Mouse (Mus musculus) thymus, adult 2 months (tissue): ENCODE measurements around the gene Anks1b. TPM values are rescaled to one million over a fixed set of nuclear protein-coding genes. Genes with fewer than 3 reads are reported as not detected.

ENCODE experiments used
- DNase-seq: peaks from one replicate; pipeline ENCODE4 v3.0.0; 2021
- H3K27ac ChIP-seq: fragments of 200-500 bp; 2 replicates; pipeline ENCODE4 v1.5.1; 2012; ENCODE audit warnings: low read length, control low read depth; ENCODE audit not compliant: control insufficient read depth, insufficient read depth
- H3K27me3 ChIP-seq: fragments of 200-500 bp; 2 replicates; pipeline ENCODE4 v1.6.1; 2012; ENCODE audit warnings: mild to moderate bottlenecking, low read length, moderate library complexity, mixed read lengths; ENCODE audit not compliant: control insufficient read depth, insufficient read depth
- H3K36me3 ChIP-seq: fragments of 200-500 bp; 2 replicates; pipeline ENCODE4 v1.6.1; 2012; ENCODE audit warnings: mild to moderate bottlenecking, low read length, moderate library complexity; ENCODE audit not compliant: control insufficient read depth, insufficient read depth
- H3K4me1 ChIP-seq: fragments of 200-500 bp; replicated peaks from 2 replicates; pipeline ENCODE4 v1.6.1; 2012; ENCODE audit warnings: low read length; ENCODE audit not compliant: control insufficient read depth, insufficient read depth
- H3K4me3 ChIP-seq: fragments of 200-500 bp; 2 replicates; pipeline ENCODE4 v1.5.1; 2012; ENCODE audit warnings: mild to moderate bottlenecking, low read length, control low read depth, moderate library complexity; ENCODE audit not compliant: control insufficient read depth, insufficient read depth
- CTCF ChIP-seq: fragments of 200-500 bp; IDR thresholded peaks from 2 replicates; pipeline ENCODE4 v1.5.1; 2012; ENCODE audit warnings: mild to moderate bottlenecking, control low read depth, low read length, moderate library complexity, borderline replicate concordance; ENCODE audit not compliant: control insufficient read depth, poor library complexity, insufficient read depth; ENCODE audit errors: extremely low read depth
- POLR2A ChIP-seq: fragments of 200-500 bp; IDR thresholded peaks from 2 replicates; pipeline ENCODE4 v1.6.1; 2012; ENCODE audit warnings: mild to moderate bottlenecking, low read length, control low read depth, moderate library complexity; ENCODE audit not compliant: control insufficient read depth, poor library complexity, insufficient read depth; ENCODE audit errors: extremely low read depth
- WGBS: fragments of 180-500 bp; shearing (Covaris S2); methylation state at CpG from one replicate; pipeline ENCODE4 v1.1.7; 2018; 5-methylcytosine and 5-hydroxymethylcytosine counted together
- polyA plus RNA-seq: library from polyadenylated mRNA; depleted of rRNA; stranded (reverse); fragments of >200 nt; gene quantifications from 2 replicates; pipeline ENCODE4 v1.2.3, GENCODE M21; 2012

The Anks1b gene
- polyA plus RNA-seq, 1 experiment: 0.24 TPM

- WGBS: 89% methylated on average over 3 of the region's 3 CpGs
- Histone ChIP-seq H3K27me3 (no peaks in the 10 kb centered on the region), H3K36me3 (no peaks in the 10 kb centered on the region), H3K4me1 (no peaks in the 10 kb centered on the region), H3K27ac (no peak overlapping the region), H3K4me3 (no peak overlapping the region)
- TF ChIP-seq POLR2A: no peak
- TF ChIP-seq CTCF: no peak
- DNase-seq: no peak
These were observed 798.8 kb downstream of the Anks1b start for GRCm38 (mm10) chr10:90672135-90672534.

- TF ChIP-seq CTCF (no peak), POLR2A (no peak)
- 91% methylated on average over 10 of the region's 10 CpGs for WGBS
- H3K27me3 ChIP-seq: no peaks in the 10 kb centered on the region
- no peak overlapping the region for H3K27ac ChIP-seq
- H3K4me3 ChIP-seq: no peak overlapping the region
- no peak for DNase-seq
- H3K36me3 ChIP-seq: no peaks in the 10 kb centered on the region
- no peaks in the 10 kb centered on the region for H3K4me1 ChIP-seq
These were observed 801.1 kb downstream of the Anks1b start for GRCm38 (mm10) chr10:90674362-90674761.

- DNase-seq: no peak
- H3K27me3 ChIP-seq: no peaks in the 10 kb centered on the region
- H3K27ac ChIP-seq: no peak overlapping the region
- WGBS: 98% methylated on average over 3 of the region's 3 CpGs
- H3K36me3 ChIP-seq: no peaks in the 10 kb centered on the region
- TF ChIP-seq POLR2A (no peak), CTCF (no peak)
- H3K4me3 ChIP-seq: no peak overlapping the region
- H3K4me1 ChIP-seq: no peaks in the 10 kb centered on the region
These were observed 804.1 kb downstream of the Anks1b start for GRCm38 (mm10) chr10:90677421-90677820.

GRCm38 (mm10) chr10:90679713-90680470, 806.6 kb downstream of the Anks1b start:
- no peak overlapping the region for H3K27ac ChIP-seq
- H3K27me3 ChIP-seq: no peaks in the 10 kb centered on the region
- H3K4me3 ChIP-seq: no peak overlapping the region
- H3K4me1 ChIP-seq: no peaks in the 10 kb centered on the region
- no peak for TF ChIP-seq CTCF
- TF ChIP-seq POLR2A: no peak
- no peak for DNase-seq
- no peaks in the 10 kb centered on the region for H3K36me3 ChIP-seq
- 93% methylated on average over 10 of the region's 10 CpGs for WGBS

- no peaks in the 10 kb centered on the region for H3K4me1 ChIP-seq
- DNase-seq: no peak
- TF ChIP-seq POLR2A: no peak
- no peak for TF ChIP-seq CTCF
- no peaks in the 10 kb centered on the region for H3K27me3 ChIP-seq
- no peaks in the 10 kb centered on the region for H3K36me3 ChIP-seq
- H3K4me3 ChIP-seq: no peak overlapping the region
- H3K27ac ChIP-seq: no peak overlapping the region
- 83% methylated on average over 3 of the region's 3 CpGs for WGBS
These were observed 810.5 kb downstream of the Anks1b start for GRCm38 (mm10) chr10:90683813-90684212.

- 41% methylated on average over 4 of the region's 4 CpGs for WGBS
- no peaks in the 10 kb centered on the region for H3K27me3 ChIP-seq
- TF ChIP-seq POLR2A (no peak), CTCF (no peak)
- DNase-seq: no peak
- no peaks in the 10 kb centered on the region for H3K4me1 ChIP-seq
- H3K36me3 ChIP-seq: no peaks in the 10 kb centered on the region
- H3K4me3 ChIP-seq: no peak overlapping the region
- H3K27ac ChIP-seq: no peak overlapping the region
These were observed 812.1 kb downstream of the Anks1b start for GRCm38 (mm10) chr10:90685367-90685766.
